Mouse (Mus musculus): ENCODE measurements at regions not wholly inside any gene's neighbourhood (a gene's known extent, or its start where the extent isn't known, plus 50 kb on each side); places are given as distances from the start of the nearest gene placed in this dataset.
A peak's percentile ranks its signal among the peaks of the same experiment; 100 is the strongest.

- ATAC-seq (replicated peaks; ENCODE audit: low FRiP score), result no peak
- H3K4me3 ChIP-seq (replicated peaks), result no peak overlapping the region
- no peaks in the 10 kb centered on the region for H3K9me3 ChIP-seq (replicated peaks)
- no peaks in the 10 kb centered on the region for H3K4me1 ChIP-seq
- 63% methylated on average over 1 of the region's 1 CpGs for WGBS
- H3K27ac ChIP-seq, result no peak overlapping the region
- no peaks in the 10 kb centered on the region for H3K36me3 ChIP-seq
- H3K9ac ChIP-seq, result no peak overlapping the region
- H3K27me3 ChIP-seq, result no peaks in the 10 kb centered on the region
- no peak overlapping the region for H3K4me2 ChIP-seq
Observed at GRCm38 (mm10) chr16:69515122-69515521, 348.4 kb downstream of the Speer2 start.

- H3K9ac ChIP-seq, result no peak overlapping the region
- no peak overlapping the region for H3K27ac ChIP-seq
- no peaks in the 10 kb centered on the region for H3K36me3 ChIP-seq
- H3K27me3 ChIP-seq, result no peaks in the 10 kb centered on the region
- no peak overlapping the region for H3K4me2 ChIP-seq
- H3K4me1 ChIP-seq, result no peaks in the 10 kb centered on the region
- H3K9me3 ChIP-seq (replicated peaks), result no peaks in the 10 kb centered on the region
- ATAC-seq (replicated peaks; ENCODE audit: low FRiP score), result no peak
- no peak overlapping the region for H3K4me3 ChIP-seq (replicated peaks)
- 84% methylated on average over 4 of the region's 4 CpGs for WGBS
Observed at GRCm38 (mm10) chr16:69477317-69477716, 386.2 kb downstream of the Speer2 start.

DNA sequence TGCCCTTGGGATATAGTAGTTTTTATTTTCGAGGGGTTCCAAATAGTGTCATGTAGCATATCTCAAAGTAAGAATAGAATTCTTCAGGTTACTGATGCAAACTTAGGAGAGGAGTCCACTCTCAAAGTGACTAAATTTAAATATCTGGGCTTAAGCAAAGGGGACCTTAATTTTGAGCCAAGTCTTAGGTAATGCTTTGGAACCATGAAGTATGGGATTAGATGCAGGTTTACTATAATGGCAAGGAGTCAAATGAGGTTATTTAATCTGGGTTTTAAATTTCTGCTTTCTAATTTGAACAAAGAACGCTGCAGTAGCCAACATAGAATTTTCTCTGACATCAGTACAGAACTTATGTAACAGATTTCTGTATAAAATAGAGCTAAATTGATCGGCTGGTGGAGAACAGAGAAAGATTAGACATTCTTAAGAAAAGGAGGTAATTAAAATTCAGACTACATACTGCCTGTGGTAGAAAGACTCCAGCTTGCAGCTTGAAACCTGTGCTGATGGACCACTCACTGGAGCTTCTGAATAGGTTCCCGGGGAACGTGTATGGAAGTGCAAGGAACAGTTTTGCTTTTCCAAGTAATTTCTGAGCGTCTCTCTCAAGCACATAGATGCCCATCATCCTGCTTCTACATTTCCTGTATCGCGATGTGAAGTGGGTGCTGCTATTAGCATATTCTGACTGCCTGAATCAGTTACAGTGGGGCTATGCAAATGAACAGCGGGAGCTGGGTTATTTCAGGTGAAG lies 394.3 kb downstream of the Speer2 start:
- WGBS, result 39% methylated on average over 9 of the region's 9 CpGs
- H3K36me3 ChIP-seq, result no peaks in the 10 kb centered on the region
- no peak overlapping the region for H3K9ac ChIP-seq
- no peaks in the 10 kb centered on the region for H3K4me1 ChIP-seq
- peak overlapping the region; percentile 20; the same call in 1 of the 2 replicates for H3K4me2 ChIP-seq
- no peak overlapping the region for H3K4me3 ChIP-seq (replicated peaks)
- no peaks in the 10 kb centered on the region for H3K9me3 ChIP-seq (replicated peaks)
- ATAC-seq (replicated peaks; ENCODE audit: low FRiP score), result no peak
- no peaks in the 10 kb centered on the region for H3K27me3 ChIP-seq
- H3K27ac ChIP-seq, result no peak overlapping the region

DNA sequence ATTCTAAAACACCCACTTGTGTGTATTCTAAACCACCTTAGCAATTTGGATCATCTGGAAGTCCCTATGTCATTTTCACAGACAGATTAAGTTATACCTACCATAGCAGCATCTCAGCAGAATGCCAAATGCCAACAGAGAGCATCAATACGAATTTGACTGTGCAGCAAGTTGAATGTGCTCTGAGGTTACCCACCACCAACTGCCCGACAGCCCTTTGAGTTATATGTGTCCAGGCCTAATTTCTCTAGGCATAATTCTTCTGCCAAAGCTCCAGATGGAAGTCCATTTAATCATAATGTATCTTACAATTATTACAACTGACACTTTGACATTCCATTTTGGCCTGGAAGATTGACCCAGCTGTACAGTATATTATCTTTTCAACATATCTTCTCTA lies 404.4 kb downstream of the Speer2 start:
- Histone ChIP-seq H3K4me1 (no peaks in the 10 kb centered on the region), H3K4me2 (no peak overlapping the region), H3K27ac (no peak overlapping the region), H3K9me3 (replicated peaks) (no peaks in the 10 kb centered on the region), H3K4me3 (replicated peaks) (no peak overlapping the region), H3K27me3 (no peaks in the 10 kb centered on the region), H3K9ac (no peak overlapping the region), H3K36me3 (no peaks in the 10 kb centered on the region)
- ATAC-seq (replicated peaks; ENCODE audit: low FRiP score), result no peak
- 81% methylated on average over 2 of the region's 2 CpGs for WGBS

GRCm38 (mm10) chr16:69424661-69425634 lies 438.6 kb downstream of the Speer2 start:
- H3K9ac ChIP-seq, result no peak overlapping the region
- H3K36me3 ChIP-seq, result no peaks in the 10 kb centered on the region
- no peak overlapping the region for H3K4me3 ChIP-seq (replicated peaks)
- no peaks in the 10 kb centered on the region for H3K9me3 ChIP-seq (replicated peaks)
- ATAC-seq (replicated peaks; ENCODE audit: low FRiP score), result no peak
- H3K27me3 ChIP-seq, result no peaks in the 10 kb centered on the region
- H3K4me2 ChIP-seq, result no peak overlapping the region
- 67% methylated on average over 12 of the region's 12 CpGs for WGBS
- no peaks in the 10 kb centered on the region for H3K4me1 ChIP-seq
- no peak overlapping the region for H3K27ac ChIP-seq

Measured in kidney, embryonic 15.5 days (tissue).